Mouse (Mus musculus) heart, adult 9 months (tissue): ENCODE results near the gene Mmp11.
A peak's percentile ranks its signal among the peaks of the same experiment; 100 is the strongest.

Experiments used
- DNase-seq, 2 experiments: peaks; one replicate each; pipeline ENCODE4 v3.0.0; 2022; ENCODE audit warnings: low spot score in 2 of 2

Gene Mmp11

DNA sequence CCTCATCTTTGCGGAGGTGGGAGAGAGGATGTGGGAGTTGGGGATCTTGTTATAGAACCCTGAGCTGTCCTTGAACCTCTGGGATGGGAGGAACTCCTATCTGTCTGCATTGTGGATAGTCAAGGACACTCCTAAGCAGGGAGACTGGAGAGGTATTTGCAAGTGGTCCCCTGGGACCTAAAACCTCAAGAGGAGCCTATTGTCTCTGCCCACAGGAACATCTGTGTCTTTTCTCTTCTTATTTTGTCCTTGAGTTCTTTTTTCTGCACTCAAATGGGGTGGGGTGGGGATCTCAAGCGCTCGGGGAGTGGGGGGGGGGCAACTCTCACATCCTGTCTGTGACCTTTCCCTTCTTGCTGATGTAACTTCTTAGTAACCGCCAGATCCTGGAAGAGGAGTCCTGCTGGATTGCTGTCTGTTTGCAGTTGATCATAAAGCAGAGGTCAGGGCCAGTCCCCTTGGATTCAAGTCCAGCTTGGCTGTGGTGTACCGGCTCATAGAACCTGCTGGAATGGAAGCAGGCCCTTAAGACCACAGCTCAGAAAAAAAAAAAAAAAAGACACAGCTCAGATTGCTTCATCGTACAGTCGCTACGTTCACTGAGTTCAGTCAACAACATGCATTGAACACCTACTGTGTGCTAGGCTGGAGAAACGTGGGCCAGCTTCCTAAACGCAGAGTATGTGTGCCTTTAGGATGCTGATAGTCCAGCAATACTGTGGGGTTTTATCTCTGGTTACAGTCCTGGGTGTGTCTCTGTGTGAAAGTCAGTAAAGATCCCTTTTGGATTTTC, 1.8 kb upstream of the Mmp11 start:
- DNase-seq: no peak

- no peak for DNase-seq
Observed at GRCm38 (mm10) chr10:75936909-75937667, 792 bp upstream of the Mmp11 start.

DNA sequence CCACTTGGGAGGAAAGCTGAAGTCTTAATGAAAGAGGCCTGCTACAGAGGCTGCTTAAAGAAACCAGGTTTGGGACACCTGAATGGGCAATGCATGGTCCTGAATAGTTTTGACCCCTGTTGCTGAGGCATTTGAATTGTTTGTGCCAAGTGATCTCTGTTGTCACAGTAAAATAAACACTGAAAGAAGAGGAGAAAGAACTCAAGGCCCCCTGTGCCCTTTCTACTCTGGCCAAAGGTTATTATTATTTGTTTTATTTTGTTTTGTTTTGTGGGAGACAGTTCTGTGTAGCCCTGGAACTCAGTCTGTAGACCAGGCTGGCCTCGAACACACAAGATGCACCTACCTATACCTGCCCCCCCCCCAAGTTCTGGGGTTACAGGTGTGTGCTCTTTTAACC, 1.3 kb downstream of the Mmp11 start:
- no peak for DNase-seq

GRCm38 (mm10) chr10:75932891-75933290, 3.4 kb downstream of the Mmp11 start, which contains the start of gene Chchd10:
Gene Chchd10, plus strand, starts transcription at chr10:75933130.
- no peak for DNase-seq

GRCm38 (mm10) chr10:75932081-75932678, 4.1 kb downstream of the Mmp11 start:
- peak; percentile 47 to 57 for DNase-seq

- DNase-seq: no peak
Observed at GRCm38 (mm10) chr10:75931311-75931710, 5.0 kb downstream of the Mmp11 start.

DNA sequence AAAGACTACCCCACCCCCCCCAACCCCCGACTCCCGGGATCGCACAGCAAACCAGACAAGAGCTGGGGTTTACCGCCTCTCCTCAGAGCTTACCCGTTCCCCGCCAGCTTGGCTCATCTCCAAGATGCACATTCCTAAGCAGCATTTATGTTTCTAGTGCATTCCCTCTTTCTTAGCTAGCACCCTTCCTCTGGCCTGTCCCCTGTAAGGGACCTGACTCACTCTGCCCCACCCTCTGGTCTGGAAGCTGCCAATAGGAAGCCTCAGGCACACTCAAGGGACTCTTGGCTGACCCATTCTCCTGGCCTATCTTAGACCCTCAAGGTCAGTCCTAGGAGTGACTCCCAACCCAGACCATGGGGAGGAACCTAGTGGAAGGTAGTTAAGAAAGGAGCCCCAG, 6.0 kb downstream of the Mmp11 start:
- DNase-seq: no peak

GRCm38 (mm10) chr10:75926396-75926795, 9.9 kb downstream of the Mmp11 start:
- no peak for DNase-seq

DNA sequence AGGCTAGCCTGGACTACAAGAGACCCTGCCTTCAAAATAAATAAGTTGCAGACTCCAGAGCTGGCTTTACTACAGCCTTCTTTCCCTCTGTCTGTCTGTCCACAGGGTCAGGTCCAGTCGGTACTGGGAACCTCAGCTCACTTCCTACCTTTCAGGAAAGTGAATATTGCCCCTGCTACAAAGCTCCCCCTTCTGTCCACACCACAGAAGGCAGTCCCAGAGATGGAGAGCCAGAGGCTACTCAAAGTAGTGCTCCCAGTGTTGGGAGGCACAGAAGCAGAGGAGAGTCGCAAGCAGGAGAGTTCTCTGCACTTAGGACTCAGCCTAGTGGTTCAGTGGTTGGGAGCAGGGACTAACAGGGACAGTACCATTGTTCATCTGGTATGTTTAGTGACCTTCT, 12.0 kb downstream of the Mmp11 start:
- DNase-seq: no peak

DNA sequence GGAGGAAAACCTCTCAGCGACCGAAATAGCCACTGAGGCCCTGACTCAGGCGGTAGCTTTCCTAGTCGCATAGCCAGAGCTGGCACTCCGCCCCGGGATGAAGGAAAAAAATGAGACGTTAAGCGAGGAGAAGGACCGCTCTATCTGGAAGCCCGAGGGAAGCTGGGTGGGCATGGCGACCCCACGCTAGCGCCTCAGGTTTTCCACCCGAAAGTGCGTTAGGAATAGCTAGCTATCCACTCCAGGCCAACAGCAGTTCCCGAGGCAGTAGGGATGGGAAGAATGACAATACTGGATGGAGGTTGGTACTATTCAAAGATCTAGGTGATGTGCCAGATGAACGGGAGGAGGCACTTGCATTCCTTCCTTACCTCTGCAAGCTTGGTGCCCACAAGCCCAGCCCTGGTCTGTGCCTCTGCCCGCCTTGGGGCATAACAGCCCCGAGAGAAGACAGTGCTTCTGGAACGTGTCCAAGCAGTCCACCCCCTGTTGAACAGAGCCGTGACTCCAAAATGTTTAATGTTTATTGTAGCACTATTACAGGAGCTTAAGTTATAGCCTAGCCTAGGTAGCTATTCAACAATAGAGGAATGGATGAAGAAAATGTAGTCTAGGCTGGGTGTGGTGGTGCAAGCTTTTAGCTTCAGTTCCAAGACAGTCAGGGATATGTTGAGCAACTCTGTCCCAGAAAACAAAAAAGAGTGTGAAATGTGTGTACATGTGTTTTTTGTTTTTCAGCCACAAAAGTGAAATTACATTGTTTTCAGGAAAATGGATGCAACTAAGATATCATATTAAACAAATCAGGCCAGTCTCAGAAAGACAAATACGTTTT, 14.4 kb downstream of the Mmp11 start:
- DNase-seq: no peak

GRCm38 (mm10) chr10:75921026-75921725, 15.1 kb downstream of the Mmp11 start, which contains the start of gene Smarcb1:
Gene Smarcb1, minus strand, starts transcription at chr10:75921617.
- peak; percentile 96 to 97 for DNase-seq

- DNase-seq: no peak
Observed at GRCm38 (mm10) chr10:75919026-75919425, 17.3 kb downstream of the Mmp11 start.

DNA sequence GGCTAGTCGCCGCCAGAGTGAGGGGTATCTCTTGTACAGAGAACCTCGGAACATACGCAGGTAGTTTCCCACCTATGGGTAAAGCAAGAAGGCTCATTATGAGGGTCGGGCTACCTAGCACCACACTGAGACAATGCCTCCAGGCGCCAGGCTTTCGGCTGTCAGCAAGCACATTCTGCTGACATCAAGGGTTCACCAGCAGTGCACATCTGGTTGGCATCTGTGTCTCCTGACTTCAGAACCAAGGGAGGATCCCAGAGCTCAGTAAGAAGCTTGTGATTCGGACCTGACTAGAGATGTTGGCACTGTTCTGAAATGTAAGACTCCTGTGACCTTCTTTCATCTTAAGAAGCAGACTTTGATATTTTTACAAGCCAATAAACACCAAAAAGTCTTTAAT, 19.5 kb downstream of the Mmp11 start:
- DNase-seq: no peak

DNA sequence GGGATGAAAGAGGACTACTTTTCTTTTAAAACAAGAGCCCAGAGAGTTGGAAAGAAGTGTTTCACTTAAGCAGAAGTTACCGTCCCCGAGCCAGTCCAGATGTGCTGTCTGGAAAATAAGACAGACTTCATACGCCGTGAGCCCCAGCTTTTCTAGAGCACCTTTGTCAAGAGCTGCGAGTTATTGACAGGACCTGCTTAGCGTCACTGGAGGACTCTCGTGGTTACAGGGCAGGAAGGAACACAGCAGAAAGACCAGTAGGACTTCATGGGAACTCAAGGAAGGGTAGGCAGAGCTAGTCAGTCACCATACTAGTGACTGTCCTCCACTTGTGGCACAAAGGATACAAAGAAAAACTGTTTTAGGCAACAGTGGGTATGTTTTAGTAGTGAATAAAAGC, 20.7 kb downstream of the Mmp11 start:
- no peak for DNase-seq

DNA sequence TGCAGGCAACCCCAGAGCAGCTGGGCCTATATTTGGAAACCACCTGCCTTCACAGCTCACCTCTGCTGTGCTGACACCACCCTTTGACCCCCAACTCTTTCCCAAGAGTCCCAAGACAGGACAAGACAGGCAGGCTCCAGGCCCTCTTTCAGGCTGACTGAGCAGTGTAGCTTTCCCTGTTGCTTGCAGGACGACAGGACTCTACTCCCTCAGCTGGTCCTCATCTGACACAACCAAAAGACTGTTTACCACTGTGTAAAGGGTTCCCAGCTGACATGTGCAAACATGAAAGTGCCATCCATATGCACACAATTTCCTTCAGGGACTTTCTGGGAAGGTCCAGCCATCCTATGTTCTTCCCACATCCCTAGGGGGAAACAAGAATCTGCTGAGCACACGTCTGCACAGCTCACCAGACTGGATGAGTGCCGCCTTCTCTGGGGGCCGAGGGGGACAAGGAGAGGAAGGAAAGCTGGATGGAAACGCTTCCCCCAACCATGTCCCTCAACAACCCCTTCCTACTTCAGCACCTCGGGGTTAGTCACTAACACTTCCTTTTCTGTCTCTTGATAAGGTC, 23.2 kb downstream of the Mmp11 start:
- no peak for DNase-seq

- no peak for DNase-seq
Observed at GRCm38 (mm10) chr10:75910698-75911097, 25.6 kb downstream of the Mmp11 start.

GRCm38 (mm10) chr10:75906882-75907281, 29.4 kb downstream of the Mmp11 start:
- DNase-seq: no peak

DNA sequence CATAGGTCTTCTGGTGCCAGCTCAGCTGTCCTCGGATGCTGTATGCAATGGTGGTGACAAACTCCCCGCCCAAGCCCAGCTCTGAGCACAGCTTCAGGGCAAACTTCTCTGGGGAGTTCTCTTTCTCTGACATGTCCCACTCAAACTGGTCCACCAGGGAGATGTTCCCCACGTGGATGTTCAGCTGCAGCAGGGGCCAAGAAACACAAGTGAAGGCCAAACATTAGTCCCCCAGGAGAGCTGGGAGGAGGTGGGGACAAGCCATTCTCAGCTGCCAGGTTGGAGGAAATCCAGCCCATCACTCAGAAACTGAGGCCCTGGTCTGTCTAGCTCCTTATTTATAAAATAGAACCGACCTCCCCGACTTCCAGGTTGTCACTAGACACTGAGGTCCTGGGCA, 31.9 kb downstream of the Mmp11 start:
- peak; percentile 25 to 31 for DNase-seq

GRCm38 (mm10) chr10:75898846-75899245, 37.5 kb downstream of the Mmp11 start:
- peak; percentile 85 to 86 for DNase-seq

DNA sequence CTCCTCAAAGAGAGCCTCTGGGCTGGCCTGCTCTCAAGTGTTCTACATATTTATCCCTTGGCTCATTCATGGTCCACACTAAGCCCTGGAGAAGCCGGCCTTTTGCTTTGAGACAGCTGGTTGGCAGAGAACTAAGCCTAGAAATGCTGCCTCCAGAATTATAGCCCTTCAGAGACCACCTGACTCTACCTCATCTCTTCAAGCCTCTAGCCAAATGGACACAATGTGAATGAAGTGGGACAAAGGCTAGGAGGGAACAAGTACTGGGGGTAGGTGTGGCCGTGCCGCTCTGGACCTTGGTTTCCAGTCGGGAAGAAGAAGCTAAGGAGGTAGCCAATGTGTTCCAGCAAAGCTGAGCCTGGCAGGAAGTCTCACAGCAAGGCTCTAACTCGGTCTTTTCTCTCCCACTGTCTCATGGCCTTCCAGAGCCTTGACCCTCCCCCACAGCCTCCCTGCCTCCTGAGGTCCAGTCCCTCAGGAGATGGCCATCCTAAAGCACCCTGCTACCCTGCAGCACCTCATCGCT, 38.2 kb downstream of the Mmp11 start:
- DNase-seq: no peak
